Mouse (Mus musculus) ES-Bruce4 (cell line): ENCODE measurements around the gene Stum.

Experiments
- CTCF ChIP-seq: IDR thresholded peaks from one replicate; pipeline ENCODE4 v1.8.1; 2011; ENCODE audit warnings: low read depth, low read length
- POLR2A ChIP-seq: IDR thresholded peaks from one replicate; pipeline ENCODE4 v1.8.1; 2011; ENCODE audit warnings: low read length; ENCODE audit not compliant: insufficient read depth

GRCm38 (mm10) chr1:180383884-180384283 is 99.4 kb downstream of the Stum start:
- no peak for TF ChIP-seq CTCF
- no peak for TF ChIP-seq POLR2A
